Mouse (Mus musculus) kidney, embryonic 15.5 days (tissue): ENCODE data around the gene Cers2. TPM values are rescaled to one million over a fixed set of nuclear protein-coding genes. Genes with fewer than 3 reads are reported as not detected.
A peak's percentile ranks its signal among the peaks of the same experiment; 100 is the strongest.

ENCODE experiments used
- ATAC-seq: fragments of 200-750 bp; cut with Nextera tagmentation; replicated peaks from 2 replicates; pipeline ENCODE4 v1.8.0; 2017; ENCODE audit warnings: moderate TSS enrichment; ENCODE audit not compliant: low FRiP score
- H3K27ac ChIP-seq: fragments of 300-500 bp; sonication (generic); 2 replicates; pipeline ENCODE4 v1.5.1; 2015; ENCODE audit warnings: mild to moderate bottlenecking, inconsistent platforms
- H3K27me3 ChIP-seq: fragments of 300-500 bp; sonication (generic); 2 replicates; pipeline ENCODE4 v1.6.1; 2015; ENCODE audit warnings: inconsistent platforms
- H3K36me3 ChIP-seq: fragments of 300-500 bp; sonication (generic); 2 replicates; pipeline ENCODE4 v1.6.1; 2015; ENCODE audit warnings: inconsistent platforms
- H3K4me1 ChIP-seq: fragments of 300-500 bp; sonication (generic); 2 replicates; pipeline ENCODE4 v1.6.1; 2015; ENCODE audit warnings: inconsistent platforms
- H3K4me2 ChIP-seq: fragments of 300-500 bp; sonication (generic); 2 replicates; pipeline ENCODE4 v1.6.1; 2015; ENCODE audit warnings: moderate library complexity, mild to moderate bottlenecking, inconsistent platforms
- H3K4me3 ChIP-seq: fragments of 300-500 bp; sonication (generic); replicated peaks from 2 replicates; pipeline ENCODE4 v1.5.1; 2015; ENCODE audit warnings: mild to moderate bottlenecking, inconsistent platforms
- H3K9ac ChIP-seq: fragments of 300-500 bp; sonication (generic); 2 replicates; pipeline ENCODE4 v1.6.1; 2015; ENCODE audit warnings: mild to moderate bottlenecking, inconsistent platforms
- H3K9me3 ChIP-seq: fragments of 300-500 bp; sonication (generic); replicated peaks from 2 replicates; pipeline ENCODE4 v1.6.1; 2016; ENCODE audit warnings: inconsistent platforms
- WGBS: fragments of 180-500 bp; shearing (Covaris S2); methylation state at CpG from one replicate; pipeline ENCODE4 v1.1.7; 2015; ENCODE audit warnings: mixed read lengths; 5-methylcytosine and 5-hydroxymethylcytosine counted together
- polyA plus RNA-seq: library from polyadenylated mRNA; unstranded; fragments of >200 nt; fragmentation: Nextera tagmentation; extraction: Ambion mirVana; gene quantifications from 2 replicates; pipeline ENCODE4 v1.2.1, GENCODE M21; 2015

The Cers2 gene
- polyA plus RNA-seq: 169 and 181 TPM in 2 replicates

DNA sequence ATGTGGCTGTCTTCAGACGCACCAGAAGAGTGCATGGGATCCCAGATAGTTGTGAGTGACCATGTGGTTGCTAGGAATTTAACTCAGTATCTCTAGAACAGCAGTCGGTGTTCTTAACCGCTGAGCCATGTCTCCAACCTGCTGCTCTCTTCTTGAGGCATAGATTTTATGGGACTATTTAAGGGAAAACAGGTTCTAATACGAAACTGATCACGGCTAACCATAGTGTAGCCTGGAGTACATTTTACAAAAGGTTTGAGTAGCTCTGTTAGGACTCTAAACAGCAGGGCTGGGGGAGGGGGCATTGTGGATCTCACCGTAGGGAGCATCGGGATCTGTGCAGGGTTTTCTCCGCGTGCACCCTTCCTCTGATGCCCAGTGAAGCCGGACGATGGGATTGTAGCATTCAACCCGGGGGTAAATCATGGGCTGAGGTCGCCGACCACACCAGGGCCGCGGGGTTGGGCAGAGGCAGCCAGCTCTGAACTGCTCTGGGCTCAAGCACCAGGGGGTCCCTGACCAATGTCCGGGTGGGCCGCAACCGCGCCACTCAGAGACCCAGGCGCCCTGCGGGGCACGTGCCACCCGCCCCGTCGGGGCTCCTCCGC lies at the start of gene Cers2:
TSS of gene Cers2 (plus strand) at position 306 of the 608 bp plus-strand sequence.
- Histone ChIP-seq H3K9me3 (no peaks in the 10 kb centered on the region), H3K36me3 (no peaks in the 10 kb centered on the region), H3K9ac (peak within 1 kb of the TSS; percentile 95), H3K4me2 (peak within 1 kb of the TSS; percentile 87), H3K4me3 (peak within 1 kb of the TSS; percentile 80), H3K27ac (peak within 1 kb of the TSS; percentile 91), H3K4me1 (peaks cover 51% of the 10 kb centered on the region), H3K27me3 (no peaks in the 10 kb centered on the region)
- 3% methylated on average over 27 of the region's 27 CpGs for WGBS
- peak; percentile 16; the same call in 1 of the 2 replicates for ATAC-seq

DNA sequence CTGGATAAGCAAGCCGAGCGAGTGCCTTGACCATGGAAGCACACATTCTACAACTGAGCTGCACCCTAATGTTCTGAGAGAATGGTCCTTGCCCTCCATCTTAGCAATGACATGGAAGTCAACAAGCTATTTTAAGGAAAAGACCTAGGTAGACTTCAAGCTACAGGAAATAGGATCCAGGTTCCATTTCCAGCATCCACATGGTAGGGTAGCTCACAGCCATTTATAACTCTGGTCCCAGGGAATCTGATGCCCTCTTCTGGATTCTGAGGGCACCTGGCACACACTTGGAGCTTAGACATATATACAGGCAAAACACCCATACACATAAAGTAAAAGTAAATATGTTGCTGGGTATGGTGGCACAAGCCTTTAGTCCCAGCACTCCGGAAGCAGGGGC lies 48.5 kb upstream of the Cers2 start:
- no peak for ATAC-seq
- H3K9ac ChIP-seq: no peak overlapping the region
- WGBS: 93% methylated on average over 3 of the region's 3 CpGs
- no peaks in the 10 kb centered on the region for H3K27me3 ChIP-seq
- H3K9me3 ChIP-seq: no peaks in the 10 kb centered on the region
- no peak overlapping the region for H3K4me3 ChIP-seq
- H3K27ac ChIP-seq: no peak overlapping the region
- no peak overlapping the region for H3K4me2 ChIP-seq
- H3K4me1 ChIP-seq: peaks cover 12% of the 10 kb centered on the region; the same call in 1 of the 2 replicates
- peaks cover 67% of the 10 kb centered on the region for H3K36me3 ChIP-seq

DNA sequence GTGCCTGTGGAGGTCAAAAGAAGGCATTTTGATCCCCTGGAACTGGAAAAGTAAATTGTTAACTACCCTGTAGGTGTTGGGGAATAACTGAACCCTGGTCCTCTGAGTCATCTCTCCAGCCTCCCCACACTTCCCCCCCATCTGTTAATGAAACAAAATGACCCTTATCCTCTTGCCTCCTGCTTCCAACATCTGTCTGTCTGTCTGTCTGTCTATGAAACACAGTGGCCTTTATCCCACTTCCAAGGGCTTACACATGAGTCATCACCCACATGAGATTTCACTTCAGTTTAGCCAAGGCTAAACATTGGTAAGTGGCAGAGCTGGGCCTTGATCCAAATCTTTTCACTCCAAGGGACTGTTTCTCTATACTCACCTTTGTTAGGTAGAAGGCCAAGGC lies 46.7 kb upstream of the Cers2 start:
- peaks cover 50% of the 10 kb centered on the region for H3K36me3 ChIP-seq

DNA sequence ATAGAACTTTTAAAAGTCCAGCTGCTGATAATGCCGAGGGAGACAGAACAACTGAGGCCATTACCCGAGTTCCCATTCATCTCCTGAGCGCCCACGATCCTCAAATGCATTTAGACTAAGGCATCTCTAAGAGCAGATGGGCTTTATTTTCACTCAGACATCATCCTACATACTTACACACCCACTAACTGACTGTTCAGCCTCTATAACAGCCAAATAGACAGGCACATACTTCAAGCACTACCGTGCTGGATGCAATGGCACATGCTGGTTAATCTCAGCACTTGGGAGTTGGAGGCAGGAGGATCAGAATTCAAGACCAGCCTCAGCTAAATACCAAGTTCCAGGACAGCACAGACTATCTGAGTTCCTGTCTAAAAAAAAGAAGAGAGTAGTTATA lies 44.8 kb upstream of the Cers2 start:
- no peak for ATAC-seq
- Histone ChIP-seq H3K4me3 (no peak overlapping the region), H3K27ac (0 out of 2 replicates have a peak overlapping the region, but pooled peaks have one; percentile 48), H3K9me3 (no peaks in the 10 kb centered on the region), H3K4me2 (no peak overlapping the region), H3K36me3 (peaks cover 37% of the 10 kb centered on the region), H3K9ac (no peak overlapping the region), H3K27me3 (no peaks in the 10 kb centered on the region), H3K4me1 (peaks cover 10% of the 10 kb centered on the region; the same call in 1 of the 2 replicates)
- WGBS: 85% methylated on average over 5 of the region's 5 CpGs

More for the DNA sequence above, 46.7 kb upstream of the Cers2 start:
- no peaks in the 10 kb centered on the region for H3K27me3 ChIP-seq
- no peak for ATAC-seq
- no peak overlapping the region for H3K4me2 ChIP-seq
- H3K9ac ChIP-seq: no peak overlapping the region
- no peaks in the 10 kb centered on the region for H3K9me3 ChIP-seq
- no peak overlapping the region for H3K4me3 ChIP-seq
- no peak overlapping the region for H3K27ac ChIP-seq
- peaks cover 12% of the 10 kb centered on the region; the same call in 1 of the 2 replicates for H3K4me1 ChIP-seq

DNA sequence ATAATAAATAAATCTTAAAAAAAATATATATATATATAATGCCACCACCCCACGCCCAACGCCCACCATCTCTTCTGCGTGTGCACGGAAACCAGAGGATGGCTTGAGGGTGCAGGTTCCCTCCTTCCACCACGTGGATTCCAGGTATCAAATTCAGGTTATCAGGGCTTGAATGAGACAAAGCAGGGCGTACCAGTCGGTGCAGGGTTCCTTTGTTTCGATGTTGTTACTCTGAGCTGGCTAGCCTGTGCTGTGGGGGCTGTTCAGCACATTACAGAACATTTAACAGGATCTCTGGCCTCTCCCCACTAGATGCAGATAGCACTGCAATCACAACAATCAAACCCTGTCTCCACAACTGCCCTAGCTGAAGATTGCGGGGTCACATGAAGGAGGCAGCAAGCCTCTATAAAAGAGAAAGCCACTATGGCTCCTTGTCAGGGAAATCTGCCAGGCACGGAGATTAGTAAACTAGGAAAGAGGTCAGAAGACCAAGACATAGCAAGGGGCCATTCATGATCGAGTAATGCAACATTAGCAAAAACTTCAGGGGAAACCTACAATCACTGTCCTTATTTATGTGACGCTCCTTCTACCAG lies 43.7 kb upstream of the Cers2 start:
- 85% methylated on average over 12 of the region's 12 CpGs for WGBS
- H3K27me3 ChIP-seq: no peaks in the 10 kb centered on the region
- no peaks in the 10 kb centered on the region for H3K9me3 ChIP-seq
- H3K36me3 ChIP-seq: peaks cover 29% of the 10 kb centered on the region
- no peak overlapping the region for H3K4me3 ChIP-seq
- no peak overlapping the region for H3K4me2 ChIP-seq
- H3K27ac ChIP-seq: no peak overlapping the region
- peaks cover 10% of the 10 kb centered on the region; the same call in 1 of the 2 replicates for H3K4me1 ChIP-seq
- no peak for ATAC-seq
- H3K9ac ChIP-seq: no peak overlapping the region

DNA sequence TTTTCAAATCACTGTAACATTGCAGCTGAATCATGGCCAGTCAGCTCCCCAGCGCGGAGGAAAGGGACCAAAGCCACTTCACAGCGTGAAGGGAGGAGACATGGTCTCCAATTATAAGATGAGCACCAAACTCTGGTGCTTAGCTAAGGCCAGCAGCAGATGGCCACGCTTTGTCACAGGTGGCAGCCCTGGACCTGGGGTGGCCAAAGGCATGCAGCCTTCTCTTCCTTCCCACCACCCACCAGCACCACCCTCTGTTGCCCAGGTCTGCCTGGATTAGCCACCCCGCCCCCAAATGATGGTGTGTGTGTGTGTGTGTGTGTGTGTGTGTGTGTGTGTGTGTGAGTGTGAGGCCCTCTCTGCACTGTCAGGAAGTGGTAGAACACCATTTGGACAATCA lies 41.1 kb upstream of the Cers2 start:
- no peak for ATAC-seq
- 90% methylated on average over 5 of the region's 5 CpGs for WGBS
- peaks cover 17% of the 10 kb centered on the region for H3K4me1 ChIP-seq

DNA sequence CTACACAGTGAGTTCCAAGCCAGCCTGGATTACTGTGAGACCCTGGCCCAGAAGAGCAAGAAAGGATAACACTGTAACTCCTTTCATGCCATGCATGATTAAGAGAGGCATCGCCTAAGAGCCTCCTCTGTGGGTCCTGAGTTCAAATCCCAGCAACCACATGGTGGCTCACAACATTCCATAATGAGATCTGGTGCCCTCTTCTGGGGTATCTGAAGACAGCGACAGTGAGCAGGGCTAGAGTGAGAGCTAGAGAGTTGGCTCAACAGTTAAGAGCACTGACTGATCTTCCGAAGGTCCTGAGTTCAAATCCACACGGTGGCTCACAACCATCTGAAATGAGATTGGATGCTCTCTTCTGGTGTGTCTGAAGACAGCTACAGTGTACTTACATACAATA lies 40.1 kb upstream of the Cers2 start:
- 89% methylated on average over 4 of the region's 4 CpGs for WGBS
- Histone ChIP-seq H3K36me3 (peaks cover 4% of the 10 kb centered on the region), H3K27me3 (no peaks in the 10 kb centered on the region), H3K27ac (no peak overlapping the region), H3K4me2 (no peak overlapping the region), H3K9ac (no peak overlapping the region), H3K9me3 (no peaks in the 10 kb centered on the region), H3K4me3 (no peak overlapping the region), H3K4me1 (peaks cover 13% of the 10 kb centered on the region)
- no peak for ATAC-seq

More for the DNA sequence above, 41.1 kb upstream of the Cers2 start:
- Histone ChIP-seq H3K27ac (no peak overlapping the region), H3K9ac (no peak overlapping the region), H3K27me3 (no peaks in the 10 kb centered on the region), H3K9me3 (no peaks in the 10 kb centered on the region), H3K4me2 (no peak overlapping the region), H3K4me3 (no peak overlapping the region), H3K36me3 (peaks cover 4% of the 10 kb centered on the region)

DNA sequence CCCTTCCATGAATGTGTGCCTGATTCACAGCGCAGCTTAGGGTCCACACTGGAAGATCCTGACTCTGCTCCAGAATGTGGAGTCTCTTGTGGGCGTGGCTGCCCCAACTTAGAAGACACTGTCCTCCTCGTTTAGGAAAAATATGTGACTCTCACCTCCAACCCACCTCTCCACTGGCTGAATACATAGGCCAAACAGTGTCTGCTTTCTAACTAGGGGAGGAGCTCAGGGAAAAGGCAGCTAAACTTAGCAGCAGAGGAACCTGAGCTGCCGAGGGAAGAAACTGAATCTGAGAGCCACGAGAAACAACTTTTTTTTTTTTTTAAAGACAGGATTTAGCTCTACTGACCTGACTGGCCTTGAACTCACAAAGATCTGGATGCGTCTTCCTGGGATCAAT lies 39.4 kb upstream of the Cers2 start:
- ATAC-seq: no peak
- Histone ChIP-seq H3K9me3 (no peaks in the 10 kb centered on the region), H3K4me1 (peaks cover 7% of the 10 kb centered on the region), H3K4me2 (no peak overlapping the region), H3K9ac (no peak overlapping the region), H3K4me3 (no peak overlapping the region), H3K27ac (no peak overlapping the region), H3K36me3 (peaks cover 4% of the 10 kb centered on the region), H3K27me3 (no peaks in the 10 kb centered on the region)
- WGBS: 58% methylated on average over 6 of the region's 6 CpGs

DNA sequence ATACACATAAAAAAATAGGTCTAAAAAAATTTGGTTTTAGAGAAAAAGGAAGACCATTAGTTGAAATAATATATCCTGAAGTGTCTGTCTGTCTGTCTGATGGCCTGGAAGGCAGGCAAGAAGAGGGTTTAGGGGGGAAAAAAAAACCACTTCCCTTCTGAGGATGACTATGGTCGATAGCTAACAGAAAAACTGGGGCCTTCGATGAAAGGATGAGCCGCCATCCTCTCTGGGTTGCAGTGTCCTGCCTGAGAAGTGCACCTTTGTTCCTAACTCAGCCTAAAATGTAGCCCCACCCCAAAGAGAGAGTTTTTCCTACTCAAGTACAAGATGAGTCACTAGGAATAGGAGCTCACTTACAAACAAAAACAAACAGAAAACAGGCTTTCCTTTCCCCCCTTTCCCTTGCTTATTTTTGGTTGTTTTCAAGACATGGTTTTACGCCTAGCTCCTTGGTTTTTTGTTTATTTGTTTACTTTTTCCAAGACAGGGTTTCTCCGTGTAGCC lies 38.1 kb upstream of the Cers2 start:
- Histone ChIP-seq H3K27me3 (no peaks in the 10 kb centered on the region), H3K4me1 (peaks cover 13% of the 10 kb centered on the region), H3K4me2 (no peak overlapping the region), H3K27ac (no peak overlapping the region), H3K9me3 (no peaks in the 10 kb centered on the region), H3K36me3 (peaks cover 4% of the 10 kb centered on the region), H3K9ac (no peak overlapping the region), H3K4me3 (no peak overlapping the region)
- no peak for ATAC-seq
- 62% methylated on average over 5 of the region's 5 CpGs for WGBS

DNA sequence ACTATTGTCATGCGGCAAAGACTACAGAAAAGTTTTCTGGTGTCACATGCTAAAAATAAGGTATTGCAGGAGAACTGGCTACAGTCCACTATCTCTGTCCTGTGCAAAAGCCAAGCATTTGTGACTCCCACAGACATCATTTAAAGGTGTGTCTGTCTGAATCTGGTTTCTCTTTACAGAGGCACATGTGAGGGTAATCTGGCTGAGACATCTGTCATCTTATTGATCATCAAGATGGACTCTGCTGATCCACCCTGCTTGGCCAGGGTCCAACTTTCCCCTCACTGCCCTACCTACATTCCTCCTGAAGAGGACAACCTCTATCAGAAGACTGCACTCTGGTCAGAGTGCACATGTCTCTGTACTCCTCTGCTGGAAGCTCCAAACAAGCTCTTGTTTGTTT lies 37.4 kb upstream of the Cers2 start:
- WGBS: 70% methylated on average over 1 of the region's 1 CpGs

DNA sequence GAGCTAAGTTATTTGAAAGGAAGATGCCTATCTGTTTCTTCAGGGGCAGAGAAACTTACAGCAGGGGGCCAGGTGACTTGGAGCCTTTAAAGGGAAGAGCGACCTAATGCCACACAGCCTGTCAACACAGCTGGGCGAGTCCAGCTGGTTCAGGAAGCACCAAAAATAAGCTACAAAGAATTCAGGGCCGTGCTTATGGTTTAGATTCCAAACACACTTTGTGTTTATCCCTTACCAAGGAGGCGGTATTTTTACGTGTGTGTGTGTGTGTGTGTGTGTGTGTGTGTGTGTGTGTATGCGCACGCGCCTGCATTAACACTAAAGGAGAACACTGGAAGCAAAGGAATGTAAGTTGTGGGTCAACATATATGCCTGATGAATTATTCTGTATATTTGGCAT lies 33.8 kb upstream of the Cers2 start:
- 16% methylated on average over 8 of the region's 8 CpGs for WGBS

More for the DNA sequence above, 37.4 kb upstream of the Cers2 start:
- no peaks in the 10 kb centered on the region for H3K27me3 ChIP-seq
- no peak overlapping the region for H3K4me3 ChIP-seq
- peak overlapping the region; percentile 48; the same call in 1 of the 2 replicates for H3K27ac ChIP-seq
- peaks cover 4% of the 10 kb centered on the region for H3K36me3 ChIP-seq
- H3K4me2 ChIP-seq: no peak overlapping the region
- H3K9me3 ChIP-seq: no peaks in the 10 kb centered on the region
- peaks cover 13% of the 10 kb centered on the region for H3K4me1 ChIP-seq
- H3K9ac ChIP-seq: no peak overlapping the region
- ATAC-seq: no peak

More for the DNA sequence above, 33.8 kb upstream of the Cers2 start:
- no peaks in the 10 kb centered on the region for H3K9me3 ChIP-seq
- H3K9ac ChIP-seq: peak overlapping the region; percentile 79
- H3K36me3 ChIP-seq: no peaks in the 10 kb centered on the region
- peak overlapping the region; percentile 99 for H3K27ac ChIP-seq
- ATAC-seq: no peak
- peaks cover 39% of the 10 kb centered on the region for H3K4me1 ChIP-seq
- H3K27me3 ChIP-seq: no peaks in the 10 kb centered on the region
- peak overlapping the region; percentile 87 for H3K4me2 ChIP-seq
- peak overlapping the region; percentile 83 for H3K4me3 ChIP-seq
